Mouse (Mus musculus) skeletal muscle tissue, adult 2 months (tissue): ENCODE measurements around the gene Lrguk.

Source experiments
- DNase-seq: peaks from one replicate; pipeline ENCODE4 v3.0.0-alpha.2; 2012; ENCODE audit warnings: low read depth, low spot score

Lrguk gene

DNA sequence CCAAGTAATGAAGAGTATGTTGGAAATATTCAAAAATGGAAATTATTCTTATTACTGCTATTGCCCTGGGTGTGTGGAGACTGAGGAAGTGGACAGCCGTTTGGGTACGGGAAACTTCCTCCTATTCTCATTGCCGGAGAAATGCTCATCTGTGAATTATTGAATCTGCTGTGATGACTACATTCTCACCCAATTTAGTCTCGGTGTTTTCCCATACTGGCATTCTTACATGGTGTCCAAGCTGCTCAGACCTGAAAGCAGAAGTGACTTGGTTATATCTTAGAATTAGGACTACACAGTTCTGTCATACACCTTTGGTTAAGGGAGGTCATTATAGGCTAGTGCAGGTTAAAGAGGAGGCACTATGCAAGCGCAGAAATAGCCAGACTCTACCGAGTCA, 30.5 kb downstream of the Lrguk start:
- DNase-seq = no peak

DNA sequence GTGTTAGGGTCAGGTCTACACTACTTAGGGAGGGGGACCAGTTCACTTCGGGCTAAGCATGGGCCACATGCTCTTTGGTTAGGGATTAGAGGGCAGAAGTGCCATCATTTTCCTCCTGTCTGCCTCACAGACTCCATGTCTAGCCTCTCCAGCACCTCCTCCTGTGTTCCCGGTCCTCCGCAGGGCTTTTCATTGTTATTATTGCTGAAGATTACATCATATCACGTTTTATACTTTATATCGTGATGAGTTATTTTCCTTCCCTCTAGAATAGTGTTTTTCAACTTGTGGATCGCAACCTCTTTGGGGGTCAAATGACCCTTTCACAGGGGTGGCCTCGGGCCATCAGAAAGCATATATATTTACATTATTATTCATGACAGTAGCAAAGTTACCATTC, 37.5 kb downstream of the Lrguk start:
- no peak for DNase-seq

DNA sequence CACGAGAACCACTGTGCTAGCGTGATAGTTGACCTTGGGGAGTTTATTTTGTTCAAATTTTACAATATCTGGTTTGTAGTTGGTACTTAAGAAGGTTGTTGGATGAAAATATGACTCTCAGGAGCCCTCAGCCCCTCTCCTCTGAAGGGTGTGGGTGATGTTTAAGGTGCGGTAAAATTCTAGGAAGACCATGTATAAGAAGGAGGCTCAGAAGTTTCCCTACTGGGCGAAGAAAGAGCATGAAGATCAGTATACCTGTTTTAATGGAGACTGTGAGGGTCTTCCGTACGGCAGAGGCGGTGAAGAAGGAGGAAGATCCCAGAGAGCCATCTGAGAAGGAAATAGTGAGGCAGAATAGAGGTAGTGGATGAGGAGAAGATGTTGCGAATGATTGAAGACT, 38.0 kb downstream of the Lrguk start:
- DNase-seq = no peak

DNA sequence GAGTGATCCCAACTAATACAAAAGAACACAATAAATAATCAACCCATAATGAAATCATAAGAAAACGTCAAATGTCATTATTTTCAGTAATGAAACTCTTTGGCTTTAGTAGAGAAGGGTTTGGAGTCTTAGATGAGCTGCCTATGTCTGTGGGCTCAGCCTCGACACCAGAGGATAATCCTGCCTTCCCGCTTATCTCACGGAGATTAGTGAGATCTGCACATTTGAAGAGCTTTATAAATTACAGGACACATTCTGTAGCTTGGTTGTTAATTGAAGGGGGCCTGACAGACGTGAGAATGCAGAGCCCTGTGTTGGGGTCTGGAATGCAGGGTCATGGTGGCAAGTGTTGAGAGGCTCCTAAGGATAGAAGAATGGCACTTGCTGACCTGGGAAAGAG, 42.7 kb downstream of the Lrguk start:
- no peak for DNase-seq

DNA sequence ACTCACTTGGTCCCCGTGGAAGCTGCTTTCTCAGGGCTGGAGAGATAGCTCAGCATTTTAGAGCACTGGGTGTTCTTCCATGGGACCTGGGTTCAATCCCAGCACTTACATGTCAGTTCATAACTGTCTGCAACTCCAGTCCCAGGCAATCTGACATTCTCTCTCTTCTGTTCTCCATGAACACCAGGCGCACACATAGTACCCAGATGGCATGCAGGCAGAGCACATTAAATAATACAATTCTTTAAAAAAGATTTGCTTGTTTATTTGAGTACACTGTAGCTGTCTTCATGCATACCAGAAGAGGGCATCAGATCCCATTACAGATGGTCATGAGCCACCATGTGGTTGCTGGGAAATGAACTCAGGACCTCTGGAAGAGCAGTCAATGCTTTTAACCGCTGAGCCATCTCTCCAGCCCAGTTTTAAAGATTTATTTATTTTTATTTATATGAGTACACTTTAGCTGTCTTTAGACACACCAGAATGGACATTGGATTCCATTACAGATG, 44.7 kb downstream of the Lrguk start:
- no peak for DNase-seq

GRCm38 (mm10) chr6:34075520-34075919, 46.3 kb downstream of the Lrguk start:
- DNase-seq = no peak

GRCm38 (mm10) chr6:34083471-34083870, 54.2 kb downstream of the Lrguk start:
- DNase-seq = no peak

- no peak for DNase-seq
These were observed 58.5 kb downstream of the Lrguk start for GRCm38 (mm10) chr6:34087701-34088100.

- no peak for DNase-seq
These were observed 59.7 kb downstream of the Lrguk start for GRCm38 (mm10) chr6:34088986-34089385.

DNA sequence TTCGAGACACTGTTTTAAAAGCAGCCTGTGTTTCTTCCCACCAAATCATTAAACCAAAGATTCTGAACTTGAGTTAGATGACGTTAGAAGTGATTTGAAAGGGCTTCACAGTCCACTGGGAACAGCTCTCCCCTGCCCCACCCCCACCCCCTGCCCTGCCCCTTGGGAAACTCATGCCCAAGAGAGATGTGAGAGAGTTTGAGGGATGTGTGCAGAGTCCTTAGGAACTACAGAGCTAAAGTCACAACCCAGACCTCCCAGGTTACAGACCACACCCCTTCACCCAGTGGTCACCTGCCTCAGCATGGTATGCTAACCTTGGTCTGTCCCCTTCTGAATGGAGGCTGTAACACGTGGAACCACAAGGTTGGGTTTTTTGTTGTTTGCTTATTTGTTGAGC, 62.3 kb downstream of the Lrguk start:
- DNase-seq = no peak

- no peak for DNase-seq
These were observed 67.0 kb downstream of the Lrguk start for GRCm38 (mm10) chr6:34096274-34096673.

- no peak for DNase-seq
These were observed 67.7 kb downstream of the Lrguk start for GRCm38 (mm10) chr6:34096905-34097304.

GRCm38 (mm10) chr6:34099725-34100124, 70.5 kb downstream of the Lrguk start:
- DNase-seq = no peak

DNA sequence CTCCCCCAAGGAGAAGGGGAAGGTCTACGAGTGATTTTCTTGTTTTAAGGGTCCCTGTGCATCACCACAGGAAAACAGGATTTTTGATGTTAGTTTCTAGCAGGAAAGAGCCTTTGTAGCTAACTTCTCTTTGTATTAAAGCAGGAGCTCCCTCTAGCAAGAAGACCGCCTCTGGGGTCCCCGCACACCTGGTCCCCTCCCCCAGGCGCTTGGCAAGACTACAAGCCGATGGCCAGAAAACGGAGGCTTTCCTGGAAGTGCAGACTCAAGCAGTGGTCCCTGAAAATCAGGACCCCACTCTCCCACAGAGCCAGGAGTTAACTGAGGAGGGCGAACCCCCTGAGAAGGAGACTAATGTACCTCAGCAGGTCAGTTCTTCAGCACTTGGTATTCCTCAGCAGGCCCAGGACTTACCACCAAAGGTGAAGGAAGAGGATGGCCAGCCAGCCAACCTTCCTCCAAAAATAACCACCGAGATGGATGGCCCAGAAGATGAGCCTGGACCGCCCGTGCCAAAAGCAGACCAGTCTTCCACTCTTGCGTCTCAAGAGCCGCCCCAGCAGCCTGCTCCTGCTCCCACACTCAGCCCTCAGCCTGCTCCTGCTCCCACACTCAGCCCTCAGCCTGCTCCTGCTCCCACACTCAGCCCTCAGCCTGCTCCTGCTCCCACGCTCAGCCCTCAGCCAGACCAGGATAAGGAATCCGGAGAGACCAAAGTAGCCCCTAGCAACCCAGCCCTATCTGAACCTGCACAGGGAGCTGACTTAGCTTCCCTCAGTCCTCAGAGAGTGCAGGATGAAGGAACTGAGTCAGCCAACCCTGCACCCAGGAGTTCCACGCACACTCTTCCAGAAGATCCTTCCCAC, 72.5 kb downstream of the Lrguk start:
- no peak for DNase-seq

DNA sequence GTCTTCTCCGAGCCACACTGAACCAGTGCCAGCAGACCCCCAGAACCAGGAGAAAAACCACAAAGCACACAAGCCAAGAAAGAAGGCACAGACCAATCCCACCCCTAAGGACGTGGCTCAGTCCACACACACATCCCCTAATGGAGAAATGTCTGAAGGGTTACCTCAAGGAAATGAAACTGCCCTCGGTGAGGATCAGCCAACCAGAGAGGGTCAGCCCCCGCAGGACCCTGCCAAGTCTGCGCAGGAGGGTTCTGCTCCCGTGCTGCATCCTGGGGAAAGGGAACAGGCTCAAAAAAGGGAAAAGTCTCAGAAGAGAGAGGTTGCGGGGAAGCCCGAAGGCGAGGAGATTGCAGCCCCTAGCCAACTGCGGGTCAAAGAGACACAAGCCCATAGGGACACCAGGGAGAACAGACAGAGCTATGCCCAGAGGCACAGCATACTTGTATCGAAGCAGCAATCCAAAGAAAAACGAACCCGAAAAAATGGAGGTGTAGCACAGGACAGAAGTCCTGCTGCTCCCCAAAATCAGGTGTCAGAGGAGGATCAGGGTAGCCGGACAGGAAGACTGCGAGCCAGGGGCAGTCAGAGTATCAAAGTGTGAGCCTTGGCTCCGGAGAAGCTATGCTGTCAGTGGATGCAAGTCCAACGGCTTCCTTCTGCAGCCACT, 74.1 kb downstream of the Lrguk start:
- DNase-seq = no peak

DNA sequence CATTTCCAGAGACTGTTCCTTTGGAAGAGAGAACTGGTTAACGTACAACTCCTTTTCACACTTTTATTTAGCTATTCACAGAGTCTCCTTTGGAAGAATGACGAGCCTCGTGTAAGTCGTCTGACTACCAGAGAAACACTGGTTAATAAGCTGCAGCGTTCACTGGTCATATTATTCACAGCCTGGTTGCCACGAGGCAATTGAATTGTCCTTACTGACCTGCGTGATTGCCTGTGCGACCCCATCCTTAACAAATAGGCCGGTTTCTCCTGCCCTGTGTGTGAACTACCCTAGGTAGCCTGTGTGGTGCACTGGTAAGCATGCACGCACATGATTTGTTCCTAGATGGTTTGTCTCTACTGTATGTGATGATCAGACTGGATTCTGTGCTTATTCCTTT, 81.3 kb downstream of the Lrguk start:
- no peak for DNase-seq

- DNase-seq = no peak
These were observed 82.2 kb downstream of the Lrguk start for GRCm38 (mm10) chr6:34111406-34111805.

DNA sequence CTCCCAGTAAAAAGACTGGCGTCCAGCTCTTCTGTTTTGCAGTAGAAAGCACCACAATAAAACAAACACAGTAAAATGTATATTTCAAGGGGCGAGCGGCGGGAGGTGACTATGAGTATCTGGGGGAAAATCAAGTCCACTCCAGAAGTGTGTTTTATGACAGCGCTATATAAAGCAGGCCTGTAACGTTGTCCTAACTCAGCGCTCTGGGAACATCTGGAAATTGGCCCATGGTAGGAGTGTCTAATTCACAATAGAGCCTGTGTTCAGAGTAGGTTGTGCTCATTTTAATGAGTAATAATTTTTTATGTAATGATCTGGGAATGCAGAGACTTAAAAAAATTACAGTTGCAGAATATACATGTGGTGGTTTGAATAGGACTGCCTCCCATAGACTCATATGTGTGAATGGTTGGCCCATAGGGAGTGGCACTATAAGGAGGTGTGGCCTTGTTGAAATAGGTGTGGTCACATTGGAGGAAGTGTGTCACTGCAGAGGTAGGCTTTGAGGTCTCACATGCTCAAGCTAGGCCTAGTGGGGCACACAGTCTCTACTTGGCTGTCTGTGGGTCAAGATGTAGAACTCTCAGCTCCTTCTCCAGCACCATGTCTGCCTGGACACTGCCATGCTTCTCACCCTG, 87.7 kb downstream of the Lrguk start:
- no peak for DNase-seq

GRCm38 (mm10) chr6:34124401-34124800, 95.2 kb downstream of the Lrguk start:
- no peak for DNase-seq

GRCm38 (mm10) chr6:34129261-34129660, 100.0 kb downstream of the Lrguk start:
- DNase-seq = no peak

DNA sequence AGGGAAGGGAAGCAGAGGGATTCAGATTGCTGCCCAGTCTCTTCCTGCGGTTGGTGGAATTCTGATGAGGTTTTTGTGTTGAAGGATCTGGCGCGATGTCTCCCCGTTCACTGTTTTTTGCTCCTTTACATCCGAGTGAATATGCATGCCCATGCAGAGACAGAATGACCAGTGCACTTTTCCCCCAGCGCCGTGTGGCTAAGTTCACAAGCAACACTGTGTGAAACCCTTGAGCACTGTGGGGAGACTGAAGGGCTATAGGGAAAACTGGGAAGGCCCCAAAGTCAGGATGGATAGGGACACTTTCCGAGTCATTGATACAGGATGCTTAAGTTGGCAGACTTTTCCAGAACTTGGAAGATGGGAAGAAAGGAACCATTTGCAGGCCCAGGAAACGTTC, 103.1 kb downstream of the Lrguk start:
- no peak for DNase-seq

GRCm38 (mm10) chr6:34138366-34138765, 109.1 kb downstream of the Lrguk start:
- no peak for DNase-seq
